Mouse (Mus musculus) small intestine, adult 2 months (tissue): ENCODE results near the gene Tcf15.

Source experiments
- CTCF ChIP-seq: fragments of 200-500 bp; IDR thresholded peaks from 2 replicates; pipeline ENCODE4 v1.5.1; 2012; ENCODE audit warnings: low read depth, mild to moderate bottlenecking, control low read depth, inconsistent platforms, low read length, moderate library complexity, mixed read lengths; ENCODE audit not compliant: insufficient replicate concordance, insufficient read length; ENCODE audit errors: extremely low read depth
- POLR2A ChIP-seq: fragments of 200-500 bp; IDR thresholded peaks from 2 replicates; pipeline ENCODE4 v1.6.1; 2012; ENCODE audit warnings: low read depth, mild to moderate bottlenecking, control low read depth, inconsistent platforms, low read length, moderate library complexity

- TF ChIP-seq POLR2A, result no peak
- TF ChIP-seq CTCF, result peak; percentile 98
Observed at GRCm38 (mm10) chr2:152111920-152112319, 31.4 kb upstream of the Tcf15 start.
